Mouse (Mus musculus): ENCODE measurements around the gene Sema4d. TPM values are rescaled to one million over a fixed set of nuclear protein-coding genes. Genes with fewer than 3 reads are reported as not detected.
A peak's percentile ranks its signal among the peaks of the same experiment; 100 is the strongest.

Gene Sema4d
- polyA plus RNA-seq, 1 experiment from 2014 or later = 7.0 TPM

- no peak overlapping the region for H3K27ac ChIP-seq
- ATAC-seq = peak; percentile 50; the same call in 1 of the 2 replicates
- H3K4me2 ChIP-seq (replicated peaks) = no peak overlapping the region
- H3K27me3 ChIP-seq (replicated peaks) = no peaks in the 10 kb centered on the region
- H3K9me3 ChIP-seq = no peaks in the 10 kb centered on the region
- WGBS = 61% methylated on average over 8 of the region's 8 CpGs
- peaks cover 5% of the 10 kb centered on the region for H3K4me1 ChIP-seq (replicated peaks)
- no peaks in the 10 kb centered on the region for H3K36me3 ChIP-seq
- no peak overlapping the region for H3K4me3 ChIP-seq (replicated peaks)
- no peak overlapping the region for H3K9ac ChIP-seq
Measured at GRCm38 (mm10) chr13:51725926-51726574, 67.5 kb downstream of the Sema4d start.

GRCm38 (mm10) chr13:51725446-51725845, 68.1 kb downstream of the Sema4d start:
- no peak overlapping the region for H3K4me3 ChIP-seq (replicated peaks)
- no peaks in the 10 kb centered on the region for H3K9me3 ChIP-seq
- H3K27ac ChIP-seq = no peak overlapping the region
- 83% methylated on average over 7 of the region's 7 CpGs for WGBS
- H3K9ac ChIP-seq = no peak overlapping the region
- ATAC-seq = no peak
- peaks cover 5% of the 10 kb centered on the region for H3K4me1 ChIP-seq (replicated peaks)
- H3K4me2 ChIP-seq (replicated peaks) = no peak overlapping the region
- no peaks in the 10 kb centered on the region for H3K36me3 ChIP-seq
- H3K27me3 ChIP-seq (replicated peaks) = no peaks in the 10 kb centered on the region

GRCm38 (mm10) chr13:51724566-51724965, 69.0 kb downstream of the Sema4d start:
- H3K36me3 ChIP-seq = no peaks in the 10 kb centered on the region
- WGBS = 87% methylated on average over 6 of the region's 6 CpGs
- peaks cover 5% of the 10 kb centered on the region for H3K4me1 ChIP-seq (replicated peaks)
- H3K4me3 ChIP-seq (replicated peaks) = no peak overlapping the region
- no peak overlapping the region for H3K27ac ChIP-seq
- ATAC-seq = no peak
- H3K4me2 ChIP-seq (replicated peaks) = no peak overlapping the region
- H3K9ac ChIP-seq = no peak overlapping the region
- H3K9me3 ChIP-seq = no peaks in the 10 kb centered on the region
- no peaks in the 10 kb centered on the region for H3K27me3 ChIP-seq (replicated peaks)

- H3K27ac ChIP-seq = no peak overlapping the region
- no peak for ATAC-seq
- H3K4me2 ChIP-seq (replicated peaks) = no peak overlapping the region
- WGBS = 76% methylated on average over 5 of the region's 5 CpGs
- no peak overlapping the region for H3K9ac ChIP-seq
- H3K4me1 ChIP-seq (replicated peaks) = peaks cover 5% of the 10 kb centered on the region
- no peaks in the 10 kb centered on the region for H3K27me3 ChIP-seq (replicated peaks)
- H3K36me3 ChIP-seq = peaks cover 2% of the 10 kb centered on the region; the same call in 1 of the 2 replicates
- no peaks in the 10 kb centered on the region for H3K9me3 ChIP-seq
- H3K4me3 ChIP-seq (replicated peaks) = no peak overlapping the region
Measured at GRCm38 (mm10) chr13:51723114-51723513, 70.4 kb downstream of the Sema4d start.

GRCm38 (mm10) chr13:51720556-51720955, 73.0 kb downstream of the Sema4d start:
- no peak for ATAC-seq
- Histone ChIP-seq H3K4me1 (replicated peaks) (no peaks in the 10 kb centered on the region), H3K27ac (no peak overlapping the region), H3K9me3 (no peaks in the 10 kb centered on the region), H3K4me3 (replicated peaks) (no peak overlapping the region), H3K4me2 (replicated peaks) (no peak overlapping the region), H3K36me3 (peaks cover 2% of the 10 kb centered on the region; the same call in 1 of the 2 replicates), H3K27me3 (replicated peaks) (no peaks in the 10 kb centered on the region), H3K9ac (no peak overlapping the region)
- WGBS = 90% methylated on average over 4 of the region's 4 CpGs

GRCm38 (mm10) chr13:51719256-51719655, 74.3 kb downstream of the Sema4d start:
- WGBS = 77% methylated on average over 3 of the region's 3 CpGs
- no peak for ATAC-seq

GRCm38 (mm10) chr13:51716350-51717263, 76.9 kb downstream of the Sema4d start:
- ATAC-seq = no peak

More at GRCm38 (mm10) chr13:51719256-51719655, 74.3 kb downstream of the Sema4d start:
- Histone ChIP-seq H3K4me3 (replicated peaks) (no peak overlapping the region), H3K4me2 (replicated peaks) (no peak overlapping the region), H3K27ac (no peak overlapping the region), H3K27me3 (replicated peaks) (no peaks in the 10 kb centered on the region), H3K4me1 (replicated peaks) (no peaks in the 10 kb centered on the region), H3K36me3 (peaks cover 2% of the 10 kb centered on the region; the same call in 1 of the 2 replicates), H3K9ac (no peak overlapping the region), H3K9me3 (no peaks in the 10 kb centered on the region)

GRCm38 (mm10) chr13:51712022-51712421, 81.5 kb downstream of the Sema4d start:
- no peaks in the 10 kb centered on the region for H3K36me3 ChIP-seq
- no peak overlapping the region for H3K9ac ChIP-seq
- H3K9me3 ChIP-seq = no peaks in the 10 kb centered on the region
- no peak for ATAC-seq
- H3K27me3 ChIP-seq (replicated peaks) = no peaks in the 10 kb centered on the region
- no peak overlapping the region for H3K27ac ChIP-seq
- no peak overlapping the region for H3K4me3 ChIP-seq (replicated peaks)
- no peak overlapping the region for H3K4me2 ChIP-seq (replicated peaks)
- 88% methylated on average over 8 of the region's 8 CpGs for WGBS
- H3K4me1 ChIP-seq (replicated peaks) = 0 out of 2 replicates have a peak, but pooled peaks cover 4% of the 10 kb centered on the region

More at GRCm38 (mm10) chr13:51716350-51717263, 76.9 kb downstream of the Sema4d start:
- no peak overlapping the region for H3K4me3 ChIP-seq (replicated peaks)
- no peak overlapping the region for H3K4me2 ChIP-seq (replicated peaks)
- H3K27ac ChIP-seq = no peak overlapping the region
- peaks cover 2% of the 10 kb centered on the region; the same call in 1 of the 2 replicates for H3K36me3 ChIP-seq
- no peaks in the 10 kb centered on the region for H3K9me3 ChIP-seq
- WGBS = 65% methylated on average over 8 of the region's 8 CpGs
- no peaks in the 10 kb centered on the region for H3K27me3 ChIP-seq (replicated peaks)
- H3K4me1 ChIP-seq (replicated peaks) = no peaks in the 10 kb centered on the region
- no peak overlapping the region for H3K9ac ChIP-seq

GRCm38 (mm10) chr13:51710738-51711137, 82.8 kb downstream of the Sema4d start:
- Histone ChIP-seq H3K4me1 (replicated peaks) (peaks cover 4% of the 10 kb centered on the region; the same call in 1 of the 2 replicates), H3K27ac (no peak overlapping the region), H3K4me3 (replicated peaks) (no peak overlapping the region), H3K36me3 (no peaks in the 10 kb centered on the region), H3K9me3 (no peaks in the 10 kb centered on the region), H3K27me3 (replicated peaks) (no peaks in the 10 kb centered on the region), H3K9ac (no peak overlapping the region), H3K4me2 (replicated peaks) (no peak overlapping the region)
- WGBS = 59% methylated on average over 7 of the region's 7 CpGs
- ATAC-seq = peak; percentile 68

GRCm38 (mm10) chr13:51705882-51706854, 87.4 kb downstream of the Sema4d start:
- ATAC-seq = no peak
- H3K27ac ChIP-seq = no peak overlapping the region

GRCm38 (mm10) chr13:51703893-51704292, 89.7 kb downstream of the Sema4d start:
- no peak for ATAC-seq
- Histone ChIP-seq H3K27ac (no peak overlapping the region), H3K27me3 (replicated peaks) (no peaks in the 10 kb centered on the region), H3K4me1 (replicated peaks) (no peaks in the 10 kb centered on the region; the same call in 1 of the 2 replicates), H3K9me3 (no peaks in the 10 kb centered on the region), H3K4me2 (replicated peaks) (no peak overlapping the region), H3K9ac (no peak overlapping the region), H3K4me3 (replicated peaks) (no peak overlapping the region), H3K36me3 (no peaks in the 10 kb centered on the region)
- 78% methylated on average over 5 of the region's 5 CpGs for WGBS

More at GRCm38 (mm10) chr13:51705882-51706854, 87.4 kb downstream of the Sema4d start:
- Histone ChIP-seq H3K4me1 (replicated peaks) (peaks cover 4% of the 10 kb centered on the region; the same call in 1 of the 2 replicates), H3K9ac (peak overlapping the region; percentile 9; the same call in 1 of the 2 replicates), H3K9me3 (no peaks in the 10 kb centered on the region), H3K36me3 (no peaks in the 10 kb centered on the region), H3K27me3 (replicated peaks) (no peaks in the 10 kb centered on the region), H3K4me2 (replicated peaks) (peak overlapping the region; percentile 33; the same call in 1 of the 2 replicates), H3K4me3 (replicated peaks) (no peak overlapping the region)
- 52% methylated on average over 22 of the region's 22 CpGs for WGBS
